Mouse (Mus musculus) thymus, postnatal 25 days (tissue): Measurements from ENCODE around the gene Slc25a48.

ENCODE experiments used
- DNase-seq: peaks from one replicate; pipeline ENCODE4 v3.0.0; 2022

Slc25a48 gene

GRCm38 (mm10) chr13:56513595-56513994, 75.4 kb downstream of the Slc25a48 start:
- DNase-seq = no peak

- no peak for DNase-seq
Observed at GRCm38 (mm10) chr13:56516311-56516710, 78.2 kb downstream of the Slc25a48 start.

- no peak for DNase-seq
Observed at GRCm38 (mm10) chr13:56516816-56517215, 78.7 kb downstream of the Slc25a48 start.

- peak; percentile 92 for DNase-seq
Observed at GRCm38 (mm10) chr13:56522081-56522820, 84.1 kb downstream of the Slc25a48 start, which contains the start of gene Fbxl21. Fbxl21 (plus strand) TSS chr13:56522472.

GRCm38 (mm10) chr13:56522821-56523167, 84.6 kb downstream of the Slc25a48 start:
- DNase-seq = no peak
